Mouse (Mus musculus) ES-Bruce4 (cell line): ENCODE measurements around the gene Slc6a21. TPM values are rescaled to one million over a fixed set of nuclear protein-coding genes. Genes with fewer than 3 reads are reported as not detected.

Source experiments
- H3K27ac ChIP-seq: 2 replicates; pipeline ENCODE4 v1.5.1; 2012; ENCODE audit warnings: low read length, inconsistent platforms; ENCODE audit not compliant: insufficient read depth
- H3K27me3 ChIP-seq: 2 replicates; pipeline ENCODE4 v1.6.1; 2012; ENCODE audit warnings: mild to moderate bottlenecking, low read length, inconsistent platforms; ENCODE audit not compliant: control insufficient read depth, poor library complexity, insufficient read depth, severe bottlenecking
- H3K36me3 ChIP-seq: 2 replicates; pipeline ENCODE4 v1.6.1; 2012; ENCODE audit warnings: inconsistent platforms, mild to moderate bottlenecking, low read length, moderate library complexity; ENCODE audit not compliant: control insufficient read depth, poor library complexity, insufficient read depth, severe bottlenecking
- H3K4me1 ChIP-seq: one replicate; pipeline ENCODE4 v1.8.1; 2011; ENCODE audit warnings: low read length; ENCODE audit not compliant: control insufficient read depth, insufficient read depth
- H3K4me3 ChIP-seq: 2 replicates; pipeline ENCODE4 v1.5.1; 2011; ENCODE audit warnings: low read depth, mild to moderate bottlenecking, low read length
- H3K9ac ChIP-seq: 2 replicates; pipeline ENCODE4 v1.6.1; 2012; ENCODE audit warnings: low read depth, mild to moderate bottlenecking, inconsistent platforms; ENCODE audit not compliant: poor library complexity, severe bottlenecking
- H3K9me3 ChIP-seq: replicated peaks from 2 replicates; pipeline ENCODE4 v1.6.1; 2012; ENCODE audit warnings: mild to moderate bottlenecking, low read length, inconsistent platforms; ENCODE audit not compliant: control insufficient read depth, poor library complexity, insufficient read depth, severe bottlenecking
- CTCF ChIP-seq: IDR thresholded peaks from one replicate; pipeline ENCODE4 v1.8.1; 2011; ENCODE audit warnings: low read depth, low read length
- EP300 ChIP-seq: IDR thresholded peaks from 2 replicates; pipeline ENCODE4 v1.6.1; 2011; ENCODE audit warnings: low read depth, low read length; ENCODE audit not compliant: insufficient read depth
- POLR2A ChIP-seq: IDR thresholded peaks from one replicate; pipeline ENCODE4 v1.8.1; 2011; ENCODE audit warnings: low read length; ENCODE audit not compliant: insufficient read depth
- polyA plus RNA-seq: library from polyadenylated mRNA; stranded (reverse); fragments of >200 nt; gene quantifications from 2 replicates; pipeline ENCODE4 v1.2.4, GENCODE M21; 2011; ENCODE audit warnings: low read depth; ENCODE audit not compliant: missing spikeins, insufficient read depth, insufficient read length

Slc6a21 gene
- not detected in 2 replicates for polyA plus RNA-seq

- H3K36me3 ChIP-seq = no peaks in the 10 kb centered on the region
- no peaks in the 10 kb centered on the region for H3K27me3 ChIP-seq
- H3K4me1 ChIP-seq = peaks cover 2% of the 10 kb centered on the region
- H3K4me3 ChIP-seq = peak within 1 kb of the TSS; percentile 66
- H3K27ac ChIP-seq = no peak within 1 kb of the TSS
- TF ChIP-seq POLR2A (no peak), EP300 (no peak), CTCF (peak; percentile 87)
- H3K9me3 ChIP-seq = no peaks in the 10 kb centered on the region
- peak within 1 kb of the TSS; percentile 17; the same call in 1 of the 2 replicates for H3K9ac ChIP-seq
Measured at GRCm38 (mm10) chr7:45277136-45277760, at the start of gene Slc6a21. Gene Slc6a21, plus strand, starts transcription at chr7:45277513.

GRCm38 (mm10) chr7:45228548-45228947 is 48.8 kb upstream of the Slc6a21 start:
- Histone ChIP-seq H3K9ac (no peak overlapping the region), H3K36me3 (peaks cover 11% of the 10 kb centered on the region; the same call in 1 of the 2 replicates), H3K9me3 (no peaks in the 10 kb centered on the region), H3K27me3 (no peaks in the 10 kb centered on the region), H3K27ac (peak overlapping the region; percentile 49), H3K4me1 (peaks cover 7% of the 10 kb centered on the region), H3K4me3 (peak overlapping the region; percentile 1; the same call in 1 of the 2 replicates)
- TF ChIP-seq EP300 (no peak), CTCF (no peak), POLR2A (no peak)

GRCm38 (mm10) chr7:45229046-45229445 is 48.3 kb upstream of the Slc6a21 start:
- Histone ChIP-seq H3K27ac (peak overlapping the region; percentile 49), H3K36me3 (peaks cover 11% of the 10 kb centered on the region; the same call in 1 of the 2 replicates), H3K27me3 (no peaks in the 10 kb centered on the region), H3K4me3 (no peak overlapping the region), H3K9me3 (no peaks in the 10 kb centered on the region), H3K9ac (no peak overlapping the region), H3K4me1 (peaks cover 7% of the 10 kb centered on the region)
- 0 out of 2 replicates have a peak, but pooled peaks have one; percentile 30 for TF ChIP-seq EP300
- TF ChIP-seq POLR2A = no peak
- no peak for TF ChIP-seq CTCF

- no peak overlapping the region for H3K9ac ChIP-seq
Measured at GRCm38 (mm10) chr7:45229459-45230203, 47.7 kb upstream of the Slc6a21 start.

GRCm38 (mm10) chr7:45231192-45231591 is 46.1 kb upstream of the Slc6a21 start:
- no peaks in the 10 kb centered on the region for H3K27me3 ChIP-seq
- no peaks in the 10 kb centered on the region for H3K9me3 ChIP-seq
- H3K4me1 ChIP-seq = peaks cover 7% of the 10 kb centered on the region
- H3K36me3 ChIP-seq = 0 out of 2 replicates have a peak, but pooled peaks cover 5% of the 10 kb centered on the region
- H3K27ac ChIP-seq = no peak overlapping the region
- TF ChIP-seq EP300 = no peak
- no peak for TF ChIP-seq POLR2A
- no peak for TF ChIP-seq CTCF
- H3K4me3 ChIP-seq = no peak overlapping the region
- H3K9ac ChIP-seq = no peak overlapping the region

More at GRCm38 (mm10) chr7:45229459-45230203, 47.7 kb upstream of the Slc6a21 start:
- H3K9me3 ChIP-seq = no peaks in the 10 kb centered on the region
- H3K4me3 ChIP-seq = no peak overlapping the region
- H3K36me3 ChIP-seq = peaks cover 11% of the 10 kb centered on the region; the same call in 1 of the 2 replicates
- no peak for TF ChIP-seq POLR2A
- no peak for TF ChIP-seq CTCF
- peak; percentile 96 for TF ChIP-seq EP300
- H3K27ac ChIP-seq = peak overlapping the region; percentile 95
- peaks cover 7% of the 10 kb centered on the region for H3K4me1 ChIP-seq
- no peaks in the 10 kb centered on the region for H3K27me3 ChIP-seq

GRCm38 (mm10) chr7:45231941-45232340 is 45.4 kb upstream of the Slc6a21 start:
- Histone ChIP-seq H3K36me3 (0 out of 2 replicates have a peak, but pooled peaks cover 5% of the 10 kb centered on the region), H3K4me1 (peaks cover 7% of the 10 kb centered on the region), H3K4me3 (no peak overlapping the region), H3K27ac (no peak overlapping the region), H3K27me3 (no peaks in the 10 kb centered on the region), H3K9me3 (no peaks in the 10 kb centered on the region), H3K9ac (no peak overlapping the region)
- TF ChIP-seq CTCF = no peak
